Mouse (Mus musculus) heart, postnatal 0 days (tissue): ENCODE measurements around the gene 9330182L06Rik.

Experiments used
- CTCF ChIP-seq: IDR thresholded peaks from 2 replicates; pipeline ENCODE4 v1.5.1; 2016; ENCODE audit warnings: antibody characterized with exemption, control low read depth, low read depth
- EP300 ChIP-seq: IDR thresholded peaks from 2 replicates; pipeline ENCODE4 v1.6.1; 2016; ENCODE audit warnings: antibody characterized with exemption, low read depth

GRCm38 (mm10) chr5:9358076-9358475 is 92.2 kb downstream of the 9330182L06Rik start:
- TF ChIP-seq EP300 (no peak), CTCF (no peak)
